Mouse (Mus musculus) neural tube, embryonic 14.5 days (tissue): ENCODE data around the gene Cops9. TPM values are rescaled to one million over a fixed set of nuclear protein-coding genes. Genes with fewer than 3 reads are reported as not detected.

Experiments used
- ATAC-seq: fragments of 200-750 bp; cut with Nextera tagmentation; 2 replicates; pipeline ENCODE4 v1.8.0; 2017; ENCODE audit warnings: low read depth, mild to moderate bottlenecking, moderate TSS enrichment, moderate library complexity
- H3K27ac ChIP-seq: fragments of 300-500 bp; sonication (generic); 2 replicates; pipeline ENCODE4 v1.5.1; 2014; ENCODE audit warnings: low read depth, mild to moderate bottlenecking, control low read depth, low read length, moderate library complexity, mixed read lengths
- H3K27me3 ChIP-seq: fragments of 300-500 bp; sonication (generic); 2 replicates; pipeline ENCODE4 v1.6.1; 2014; ENCODE audit warnings: low read length; ENCODE audit not compliant: control insufficient read depth, insufficient read depth
- H3K36me3 ChIP-seq: fragments of 300-500 bp; sonication (generic); 2 replicates; pipeline ENCODE4 v1.6.1; 2014; ENCODE audit warnings: low read length, mixed read lengths; ENCODE audit not compliant: control insufficient read depth, insufficient read depth
- H3K4me1 ChIP-seq: fragments of 300-500 bp; sonication (generic); 2 replicates; pipeline ENCODE4 v1.6.1; 2014; ENCODE audit warnings: low read length; ENCODE audit not compliant: control insufficient read depth, insufficient read depth
- H3K4me2 ChIP-seq: fragments of 300-500 bp; sonication (generic); 2 replicates; pipeline ENCODE4 v1.6.1; 2014; ENCODE audit warnings: mild to moderate bottlenecking, low read depth, low read length, control low read depth
- H3K4me3 ChIP-seq: fragments of 300-500 bp; sonication (generic); 2 replicates; pipeline ENCODE4 v1.5.1; 2014; ENCODE audit warnings: low read depth, low read length, control low read depth, mixed read lengths
- H3K9ac ChIP-seq: fragments of 300-500 bp; sonication (generic); replicated peaks from 2 replicates; pipeline ENCODE4 v1.6.1; 2014; ENCODE audit warnings: low read depth, mild to moderate bottlenecking, control low read depth, low read length, mixed read lengths
- H3K9me3 ChIP-seq: fragments of 300-500 bp; sonication (generic); 2 replicates; pipeline ENCODE4 v1.6.1; 2016; ENCODE audit warnings: low read length; ENCODE audit not compliant: control insufficient read depth
- WGBS: fragments of 180-500 bp; shearing (Covaris S2); extraction: QIAGEN DNeasy Blood & Tissue Kit; methylation state at CpG from one replicate; pipeline ENCODE4 v1.1.7; 2014; 5-methylcytosine and 5-hydroxymethylcytosine counted together
- polyA plus RNA-seq: library from polyadenylated mRNA; unstranded; fragments of >200 nt; fragmentation: Nextera tagmentation; extraction: Ambion mirVana; gene quantifications from 2 replicates; pipeline ENCODE4 v1.2.1, GENCODE M21; 2014

The Cops9 gene
- polyA plus RNA-seq, 1 experiment from 2014 or later: 641 TPM

- 59% methylated on average over 4 of the region's 4 CpGs for WGBS
Measured at GRCm38 (mm10) chr1:92628227-92628626, 13.6 kb downstream of the Cops9 start.

DNA sequence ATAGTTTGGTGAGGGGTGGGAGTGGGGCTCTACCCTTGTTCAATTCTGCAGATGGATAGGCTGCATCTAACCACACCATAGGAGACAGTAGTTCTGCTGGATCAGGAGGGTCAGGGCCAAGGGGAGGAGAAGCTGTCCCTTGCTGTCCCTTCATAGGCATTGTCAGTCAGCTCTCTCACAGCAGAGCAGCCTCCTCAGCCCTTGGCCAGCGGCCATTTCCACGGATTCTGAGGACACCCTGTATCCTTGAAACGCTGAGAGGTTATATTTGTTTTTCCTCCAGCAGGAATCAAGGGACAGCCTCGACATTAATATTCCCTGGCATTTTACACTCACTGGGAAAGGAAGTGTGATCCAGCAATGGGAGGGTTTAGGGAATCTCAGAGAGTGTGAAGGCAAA is 23.4 kb downstream of the Cops9 start:
- Histone ChIP-seq H3K27me3 (no peaks in the 10 kb centered on the region), H3K36me3 (no peaks in the 10 kb centered on the region), H3K4me3 (no peak overlapping the region), H3K9me3 (no peaks in the 10 kb centered on the region), H3K9ac (no peak overlapping the region), H3K4me1 (no peaks in the 10 kb centered on the region), H3K4me2 (no peak overlapping the region), H3K27ac (no peak overlapping the region)
- ATAC-seq: no peak
- WGBS: 64% methylated on average over 4 of the region's 4 CpGs

More at GRCm38 (mm10) chr1:92628227-92628626, 13.6 kb downstream of the Cops9 start:
- Histone ChIP-seq H3K9ac (no peak overlapping the region), H3K27me3 (no peaks in the 10 kb centered on the region), H3K27ac (no peak overlapping the region), H3K36me3 (no peaks in the 10 kb centered on the region), H3K4me1 (no peaks in the 10 kb centered on the region), H3K4me2 (no peak overlapping the region), H3K9me3 (no peaks in the 10 kb centered on the region), H3K4me3 (no peak overlapping the region)
- ATAC-seq: no peak

DNA sequence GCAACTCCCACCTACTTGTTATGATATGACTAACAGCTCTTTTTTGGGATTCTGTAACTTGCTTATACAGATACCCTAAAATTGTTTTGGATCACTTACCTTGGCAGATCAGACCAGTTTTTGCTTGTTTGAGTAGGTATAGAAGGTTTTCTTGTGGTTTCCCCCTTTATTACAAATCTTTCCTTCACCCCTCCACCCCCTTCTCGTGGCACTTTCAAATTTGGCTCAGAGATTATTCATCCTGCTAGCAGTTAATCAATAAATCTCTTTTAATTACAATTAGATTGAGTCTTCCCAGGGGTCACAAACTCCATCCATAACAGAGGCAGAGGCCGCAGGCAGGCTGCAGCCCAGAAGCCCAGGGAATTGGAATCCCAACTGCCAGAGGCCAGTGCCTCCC is 24.3 kb downstream of the Cops9 start, which contains the start of gene Olfr12:
Gene Olfr12 (plus strand): TSS at position 301 of the 400 bp plus-strand sequence.
- no peak for ATAC-seq
- Histone ChIP-seq H3K9ac (no peak within 1 kb of the TSS), H3K27me3 (no peaks in the 10 kb centered on the region), H3K36me3 (no peaks in the 10 kb centered on the region), H3K4me3 (no peak within 1 kb of the TSS), H3K4me1 (no peaks in the 10 kb centered on the region), H3K4me2 (no peak within 1 kb of the TSS), H3K9me3 (no peaks in the 10 kb centered on the region), H3K27ac (no peak within 1 kb of the TSS)
- 48% methylated on average over 2 of the region's 2 CpGs for WGBS

DNA sequence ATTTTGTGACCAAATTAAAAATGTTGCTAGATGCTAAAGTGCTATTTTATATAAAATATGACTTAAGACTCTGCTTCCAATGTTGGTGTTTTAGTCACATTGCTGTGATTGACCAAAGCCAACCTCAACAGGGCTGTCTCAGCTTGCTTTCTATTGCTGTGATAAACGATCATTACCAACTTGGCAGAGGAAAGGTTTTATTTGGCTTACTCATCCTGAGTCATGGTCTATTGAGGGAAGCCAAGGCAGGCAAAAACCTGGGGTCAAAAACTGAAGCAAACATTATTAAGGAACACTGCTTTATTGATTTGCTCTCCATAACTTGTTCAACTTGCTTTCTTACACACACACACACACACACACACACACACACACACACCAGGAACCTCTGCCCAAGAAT is 25.7 kb downstream of the Cops9 start:
- 79% methylated on average over 1 of the region's 1 CpGs for WGBS
- no peaks in the 10 kb centered on the region for H3K9me3 ChIP-seq
- no peaks in the 10 kb centered on the region for H3K27me3 ChIP-seq
- H3K9ac ChIP-seq: no peak overlapping the region
- H3K4me3 ChIP-seq: no peak overlapping the region
- no peak for ATAC-seq
- no peaks in the 10 kb centered on the region for H3K4me1 ChIP-seq
- no peak overlapping the region for H3K4me2 ChIP-seq
- no peak overlapping the region for H3K27ac ChIP-seq
- no peaks in the 10 kb centered on the region for H3K36me3 ChIP-seq

DNA sequence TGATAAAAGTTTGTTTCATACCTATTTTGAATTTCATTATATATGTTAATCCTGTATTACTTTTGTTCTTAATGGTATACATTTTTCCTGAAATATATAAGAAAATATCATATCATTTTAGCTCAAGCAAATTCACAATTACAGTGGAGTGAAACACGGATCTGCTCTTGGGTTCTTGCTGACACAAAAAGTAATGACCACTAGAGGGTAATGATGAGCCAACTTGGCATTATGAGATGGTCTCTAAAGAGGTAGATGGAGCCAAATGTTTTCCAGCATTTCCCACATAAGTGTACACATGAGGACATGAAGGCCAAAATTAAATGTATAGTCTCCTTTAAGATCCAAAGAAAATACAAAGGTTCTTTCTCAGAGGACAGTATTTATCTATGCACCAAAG is 27.3 kb downstream of the Cops9 start:
- H3K9me3 ChIP-seq: no peaks in the 10 kb centered on the region
- H3K27me3 ChIP-seq: no peaks in the 10 kb centered on the region
- no peak overlapping the region for H3K4me2 ChIP-seq
- H3K4me3 ChIP-seq: no peak overlapping the region
- no peak overlapping the region for H3K27ac ChIP-seq
- no peak overlapping the region for H3K9ac ChIP-seq
- no peaks in the 10 kb centered on the region for H3K4me1 ChIP-seq
- 4% methylated on average over 1 of the region's 1 CpGs for WGBS
- ATAC-seq: no peak
- H3K36me3 ChIP-seq: no peaks in the 10 kb centered on the region

GRCm38 (mm10) chr1:92613175-92613574 is 28.6 kb downstream of the Cops9 start:
- Histone ChIP-seq H3K27ac (no peak overlapping the region), H3K4me3 (no peak overlapping the region), H3K9me3 (no peaks in the 10 kb centered on the region), H3K4me1 (no peaks in the 10 kb centered on the region), H3K36me3 (no peaks in the 10 kb centered on the region), H3K27me3 (no peaks in the 10 kb centered on the region), H3K4me2 (no peak overlapping the region), H3K9ac (no peak overlapping the region)
- no peak for ATAC-seq
- 38% methylated on average over 4 of the region's 4 CpGs for WGBS

- no peaks in the 10 kb centered on the region for H3K4me1 ChIP-seq
- H3K4me3 ChIP-seq: no peak overlapping the region
- no peak overlapping the region for H3K27ac ChIP-seq
- H3K9ac ChIP-seq: no peak overlapping the region
- no peaks in the 10 kb centered on the region for H3K36me3 ChIP-seq
- WGBS: 8% methylated on average over 5 of the region's 5 CpGs
- H3K27me3 ChIP-seq: no peaks in the 10 kb centered on the region
- H3K9me3 ChIP-seq: no peaks in the 10 kb centered on the region
- no peak for ATAC-seq
- no peak overlapping the region for H3K4me2 ChIP-seq
Measured at GRCm38 (mm10) chr1:92611008-92611407, 30.8 kb downstream of the Cops9 start.

DNA sequence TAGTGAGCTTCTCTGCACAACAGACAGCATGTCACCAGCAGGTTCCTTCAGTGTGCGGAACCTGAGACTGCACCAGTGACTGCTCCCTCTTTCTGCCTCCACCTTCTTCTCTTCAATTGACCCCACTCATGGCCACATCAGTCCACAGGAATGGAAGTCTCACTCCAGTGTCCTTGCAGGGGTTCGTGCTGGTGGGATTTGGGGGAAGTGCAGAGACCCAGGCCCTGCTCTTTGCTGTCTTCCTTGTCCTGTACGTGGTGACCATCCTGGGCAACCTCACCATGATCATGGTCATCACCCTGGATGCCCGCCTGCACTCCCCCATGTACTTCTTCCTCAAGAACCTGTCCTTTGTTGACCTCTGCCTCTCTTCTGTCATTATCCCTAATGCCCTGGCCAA is 34.1 kb downstream of the Cops9 start:
- H3K4me3 ChIP-seq: no peak overlapping the region
- WGBS: 77% methylated on average over 4 of the region's 4 CpGs

GRCm38 (mm10) chr1:92605482-92605881 is 36.3 kb downstream of the Cops9 start, which contains the start of gene Olfr1410:
Gene Olfr1410, plus strand, starts transcription at chr1:92605782.
- Histone ChIP-seq H3K9ac (no peak within 1 kb of the TSS), H3K4me2 (no peak within 1 kb of the TSS), H3K4me3 (no peak within 1 kb of the TSS), H3K27ac (no peak within 1 kb of the TSS), H3K9me3 (no peaks in the 10 kb centered on the region), H3K4me1 (no peaks in the 10 kb centered on the region), H3K27me3 (no peaks in the 10 kb centered on the region), H3K36me3 (no peaks in the 10 kb centered on the region)
- 85% methylated on average over 1 of the region's 1 CpGs for WGBS
- no peak for ATAC-seq

More for the DNA sequence above, 34.1 kb downstream of the Cops9 start:
- H3K27ac ChIP-seq: no peak overlapping the region
- H3K27me3 ChIP-seq: no peaks in the 10 kb centered on the region
- H3K4me2 ChIP-seq: no peak overlapping the region
- H3K4me1 ChIP-seq: no peaks in the 10 kb centered on the region
- no peaks in the 10 kb centered on the region for H3K36me3 ChIP-seq
- H3K9me3 ChIP-seq: no peaks in the 10 kb centered on the region
- no peak for ATAC-seq
- no peak overlapping the region for H3K9ac ChIP-seq
